Mouse (Mus musculus) embryonic facial prominence, embryonic 10.5 days (tissue): ENCODE results near the gene Acsbg2. TPM values are rescaled to one million over a fixed set of nuclear protein-coding genes. Genes with fewer than 3 reads are reported as not detected.
A peak's percentile ranks its signal among the peaks of the same experiment; 100 is the strongest.

Experiments
- DNase-seq: peaks from one replicate; pipeline ENCODE4 v3.0.0-alpha.2; 2017; ENCODE audit warnings: low spot score
- H3K27ac ChIP-seq: fragments of 300-500 bp; sonication (generic); replicated peaks from 2 replicates; pipeline ENCODE4 v1.5.1; 2016; ENCODE audit warnings: mild to moderate bottlenecking
- H3K27me3 ChIP-seq: fragments of 300-500 bp; sonication (generic); replicated peaks from 2 replicates; pipeline ENCODE4 v1.6.1; 2016; ENCODE audit warnings: low read depth, mild to moderate bottlenecking; ENCODE audit not compliant: poor library complexity, severe bottlenecking
- H3K36me3 ChIP-seq: fragments of 300-500 bp; sonication (generic); replicated peaks from 2 replicates; pipeline ENCODE4 v1.6.1; 2016; ENCODE audit warnings: mild to moderate bottlenecking, moderate library complexity
- H3K4me1 ChIP-seq: fragments of 300-500 bp; sonication (generic); 2 replicates; pipeline ENCODE4 v1.6.1; 2016
- H3K4me3 ChIP-seq: fragments of 300-500 bp; sonication (generic); 2 replicates; pipeline ENCODE4 v1.5.1; 2016; ENCODE audit warnings: mild to moderate bottlenecking, moderate library complexity
- H3K9me3 ChIP-seq: fragments of 300-500 bp; sonication (generic); 2 replicates; pipeline ENCODE4 v1.6.1; 2016; ENCODE audit warnings: mild to moderate bottlenecking
- WGBS: fragments of 180-500 bp; shearing (Covaris S2); methylation state at CpG from one replicate; pipeline ENCODE4 v1.1.7; 2016; 5-methylcytosine and 5-hydroxymethylcytosine counted together
- polyA plus RNA-seq: library from polyadenylated mRNA; unstranded; fragments of >200 nt; fragmentation: Nextera tagmentation; extraction: Ambion mirVana; gene quantifications from 2 replicates; pipeline ENCODE4 v1.2.1, GENCODE M21; 2016

The Acsbg2 gene
- polyA plus RNA-seq, 1 experiment from 2014 or later = not detected

DNA sequence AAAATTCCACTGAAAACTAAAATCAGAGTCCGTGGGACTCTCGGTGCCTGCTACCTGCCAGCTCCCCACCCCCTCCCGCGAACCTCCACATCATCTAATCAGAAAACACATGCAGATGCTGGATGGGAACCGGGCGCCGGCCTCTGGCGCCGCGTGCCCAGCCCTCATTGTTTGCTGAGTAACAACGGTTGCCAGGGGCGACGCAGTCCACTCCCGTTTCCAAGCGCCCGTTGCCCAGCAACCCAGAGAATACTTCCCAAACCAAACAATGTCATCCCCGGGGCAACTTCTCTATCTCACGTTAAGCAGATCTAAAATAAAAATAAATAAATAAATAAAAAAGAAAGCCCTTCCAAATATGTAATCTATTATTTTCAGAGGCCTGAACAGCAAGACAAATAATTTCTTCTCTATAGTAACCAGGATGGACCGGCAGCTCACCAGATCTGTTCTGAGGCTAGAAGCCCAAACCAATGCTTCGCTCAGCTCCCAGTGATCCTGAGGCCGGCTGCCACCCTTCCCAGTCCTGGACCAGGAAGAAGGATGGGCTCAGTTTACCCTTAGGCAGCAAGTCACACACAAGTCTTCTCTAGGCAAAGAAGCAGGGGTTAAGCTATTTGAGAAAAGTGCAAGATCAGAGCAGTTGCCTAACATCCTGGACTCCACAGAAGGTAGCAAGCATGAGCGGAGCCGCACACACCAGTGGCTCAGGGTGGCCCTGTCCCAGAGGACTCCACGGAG is 59.8 kb downstream of the Acsbg2 start:
- Histone ChIP-seq H3K9me3 (no peaks in the 10 kb centered on the region), H3K27me3 (peaks cover 27% of the 10 kb centered on the region), H3K27ac (peak overlapping the region; percentile 75), H3K4me3 (no peak overlapping the region), H3K36me3 (no peaks in the 10 kb centered on the region), H3K4me1 (peaks cover 36% of the 10 kb centered on the region)
- peak; percentile 93 for DNase-seq
- 14% methylated on average over 24 of the region's 24 CpGs for WGBS

DNA sequence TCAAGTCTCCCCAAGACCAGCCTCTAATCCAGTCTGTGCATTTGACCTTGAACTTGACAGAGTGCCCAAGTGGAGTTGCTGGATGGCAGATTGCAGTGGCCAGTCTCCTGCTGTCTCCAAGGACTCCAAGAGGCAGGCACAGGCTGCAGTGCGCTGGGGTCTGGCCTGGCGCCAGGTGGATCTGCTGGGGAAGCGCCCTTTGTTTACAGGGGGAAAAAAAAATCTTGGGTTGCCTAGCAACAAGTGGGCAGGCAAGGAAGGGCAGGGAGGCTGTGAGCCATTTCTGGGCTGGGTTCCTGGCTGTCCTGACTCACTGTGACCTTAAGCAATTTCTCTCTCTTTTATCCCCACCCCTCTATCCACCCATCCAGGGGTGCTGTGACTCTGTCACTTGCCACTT is 64.0 kb downstream of the Acsbg2 start:
- peak; percentile 75 for DNase-seq
- H3K27ac ChIP-seq = peak overlapping the region; percentile 57; the same call in 1 of the 2 replicates
- peaks cover 37% of the 10 kb centered on the region for H3K27me3 ChIP-seq
- H3K9me3 ChIP-seq = no peaks in the 10 kb centered on the region
- WGBS = 12% methylated on average over 3 of the region's 3 CpGs
- H3K4me3 ChIP-seq = no peak overlapping the region
- H3K4me1 ChIP-seq = peaks cover 33% of the 10 kb centered on the region
- H3K36me3 ChIP-seq = no peaks in the 10 kb centered on the region

DNA sequence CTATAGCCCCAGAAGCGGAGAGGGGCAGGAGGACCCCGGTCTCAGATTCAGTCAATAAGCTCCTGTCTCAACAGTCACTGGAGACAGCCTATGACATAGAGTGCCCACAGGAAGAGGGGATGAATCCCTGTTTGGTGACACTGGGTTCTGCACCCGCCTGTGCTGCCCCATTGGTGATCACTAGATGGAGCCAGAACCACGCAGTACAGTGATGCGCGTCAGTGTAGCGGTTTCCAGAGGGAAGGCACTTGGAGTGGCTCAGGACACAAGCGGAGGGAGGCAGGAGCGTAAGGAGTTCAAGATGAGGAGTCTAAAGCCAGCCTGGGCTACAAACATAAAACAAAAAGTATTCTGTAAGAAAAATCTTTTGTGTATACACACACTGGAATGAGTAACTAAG is 65.7 kb downstream of the Acsbg2 start:
- Histone ChIP-seq H3K4me3 (no peak overlapping the region), H3K36me3 (no peaks in the 10 kb centered on the region), H3K27ac (no peak overlapping the region), H3K9me3 (no peaks in the 10 kb centered on the region), H3K27me3 (peaks cover 32% of the 10 kb centered on the region), H3K4me1 (peaks cover 15% of the 10 kb centered on the region)
- 10% methylated on average over 9 of the region's 9 CpGs for whole genome bisulfite sequencing
- DNase-seq = peak; percentile 83

DNA sequence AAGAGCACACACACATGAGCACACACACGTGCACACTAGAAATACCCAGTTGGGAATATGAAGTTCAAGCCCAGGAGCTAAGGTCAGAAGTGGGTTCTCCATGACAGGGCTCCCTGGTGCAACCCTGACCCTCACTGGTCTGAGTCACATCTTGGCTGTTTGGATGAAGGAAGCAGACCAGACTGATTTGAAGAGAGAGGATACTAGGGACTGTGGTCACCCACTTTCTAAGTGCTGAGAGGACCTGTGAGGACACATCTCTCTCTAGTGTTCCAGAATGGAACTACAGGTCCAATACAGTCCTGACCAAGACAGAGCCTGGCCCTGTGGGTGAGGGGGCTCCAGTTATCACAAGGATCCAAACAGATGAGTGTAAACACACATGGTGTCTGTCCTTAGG is 68.5 kb downstream of the Acsbg2 start:
- Histone ChIP-seq H3K27me3 (peaks cover 22% of the 10 kb centered on the region), H3K4me1 (peaks cover 10% of the 10 kb centered on the region), H3K36me3 (peaks cover 5% of the 10 kb centered on the region; the same call in 1 of the 2 replicates), H3K9me3 (no peaks in the 10 kb centered on the region), H3K27ac (no peak overlapping the region), H3K4me3 (no peak overlapping the region)
- WGBS = 89% methylated on average over 1 of the region's 1 CpGs
- DNase-seq = no peak

DNA sequence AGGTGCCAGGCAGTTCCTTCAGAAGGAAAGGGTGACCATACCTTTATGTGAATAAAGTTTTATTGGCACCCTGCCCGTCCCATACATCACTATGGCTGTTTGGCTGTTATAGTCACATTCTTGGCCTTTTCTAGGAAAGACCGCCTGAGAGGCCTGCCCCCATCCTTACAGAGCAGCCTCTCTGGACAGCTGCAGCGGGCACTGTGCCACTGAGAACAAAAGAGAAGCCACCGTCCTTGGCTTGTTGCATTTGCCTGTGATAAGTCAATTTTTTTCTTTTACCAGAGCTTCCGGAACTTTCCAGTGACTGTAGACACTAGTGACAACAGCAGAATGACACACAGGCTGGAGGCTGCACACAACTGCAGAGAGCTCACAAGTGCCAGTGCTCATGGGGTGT is 69.3 kb downstream of the Acsbg2 start:
- peaks cover 5% of the 10 kb centered on the region; the same call in 1 of the 2 replicates for H3K36me3 ChIP-seq
- peaks cover 2% of the 10 kb centered on the region for H3K4me1 ChIP-seq
- DNase-seq = no peak
- 83% methylated on average over 5 of the region's 5 CpGs for WGBS
- no peak overlapping the region for H3K4me3 ChIP-seq
- H3K27ac ChIP-seq = no peak overlapping the region
- peaks cover 22% of the 10 kb centered on the region for H3K27me3 ChIP-seq
- no peaks in the 10 kb centered on the region for H3K9me3 ChIP-seq

DNA sequence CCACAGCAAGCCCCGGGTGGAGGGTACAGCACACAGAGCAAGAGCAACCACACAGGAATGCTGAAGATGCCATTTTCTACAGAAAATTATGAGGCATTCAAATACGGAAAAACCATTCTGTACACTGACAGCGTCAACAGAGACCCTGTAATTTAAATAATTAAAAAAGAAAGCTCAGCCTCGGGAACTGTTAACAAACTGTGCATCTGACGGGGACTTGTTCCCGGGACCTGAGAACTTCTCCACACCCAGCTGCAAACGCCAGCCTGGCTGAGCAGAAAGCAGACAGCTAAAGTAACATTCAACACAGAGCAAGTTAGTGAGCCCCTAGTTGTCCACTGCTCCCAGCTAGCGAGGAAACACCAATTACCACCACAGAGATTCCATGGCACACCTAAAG is 72.2 kb downstream of the Acsbg2 start:
- Histone ChIP-seq H3K4me1 (no peaks in the 10 kb centered on the region), H3K4me3 (no peak overlapping the region), H3K9me3 (no peaks in the 10 kb centered on the region), H3K27me3 (peaks cover 3% of the 10 kb centered on the region; the same call in 1 of the 2 replicates), H3K27ac (no peak overlapping the region), H3K36me3 (peaks cover 5% of the 10 kb centered on the region; the same call in 1 of the 2 replicates)
- no peak for DNase-seq
- 78% methylated on average over 8 of the region's 8 CpGs for WGBS

DNA sequence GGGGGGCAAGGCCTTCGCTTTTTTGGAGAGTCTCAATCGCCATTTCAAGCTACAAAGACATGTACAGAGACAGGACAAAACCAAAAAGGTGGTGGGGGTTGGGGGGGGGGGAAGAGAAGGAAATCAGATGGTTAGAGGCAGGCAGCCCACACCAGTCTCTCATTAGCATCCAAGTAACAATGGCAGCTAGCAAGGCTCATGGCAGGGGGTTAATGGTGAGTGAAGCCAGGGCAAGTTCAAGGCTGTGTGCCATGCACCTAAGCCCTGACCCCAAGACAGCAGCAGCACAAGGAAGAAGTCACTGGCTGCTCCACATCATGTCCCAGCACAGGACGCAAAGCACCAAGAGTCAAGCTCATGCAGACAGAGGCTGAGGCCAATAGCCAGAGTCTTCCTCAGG is 75.0 kb downstream of the Acsbg2 start:
- no peaks in the 10 kb centered on the region for H3K4me1 ChIP-seq
- H3K9me3 ChIP-seq = no peaks in the 10 kb centered on the region
- H3K36me3 ChIP-seq = peaks cover 5% of the 10 kb centered on the region; the same call in 1 of the 2 replicates
- DNase-seq = no peak
- WGBS = 85% methylated on average over 3 of the region's 3 CpGs
- H3K27me3 ChIP-seq = no peaks in the 10 kb centered on the region
- no peak overlapping the region for H3K27ac ChIP-seq
- no peak overlapping the region for H3K4me3 ChIP-seq

DNA sequence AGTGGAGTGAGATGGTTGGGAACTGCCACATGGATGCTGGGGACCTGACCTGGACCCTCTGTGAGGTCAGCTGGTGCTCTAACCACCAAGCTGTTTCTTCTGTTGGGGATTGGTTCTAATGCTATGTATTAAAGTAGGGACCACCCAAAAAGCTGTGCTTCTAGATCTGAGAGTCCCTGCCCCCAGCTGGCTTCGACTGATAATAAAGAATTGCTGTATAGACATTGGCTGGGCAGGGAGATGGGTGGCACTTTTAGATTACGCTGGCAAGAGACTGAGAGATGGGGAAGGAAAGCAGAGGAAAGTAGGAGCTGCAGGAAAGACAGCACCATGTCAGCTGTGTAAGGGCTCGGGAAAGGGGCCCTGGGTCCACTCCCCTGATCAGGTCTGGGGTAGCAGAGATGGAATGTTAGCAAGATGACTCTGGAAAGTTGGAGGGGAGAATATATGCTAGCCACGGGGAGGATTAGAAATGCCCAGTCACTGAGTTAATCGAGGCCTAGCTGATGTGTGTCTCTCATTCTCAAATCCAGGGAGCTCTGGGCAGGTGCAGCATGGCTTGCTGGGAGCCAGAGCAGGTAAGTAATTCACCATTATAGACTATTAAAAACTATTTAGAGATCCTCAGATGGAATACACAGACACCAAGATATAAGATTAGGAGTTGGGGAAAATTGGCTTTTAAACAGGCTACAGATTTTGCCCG is 80.5 kb downstream of the Acsbg2 start:
- H3K4me1 ChIP-seq = no peaks in the 10 kb centered on the region
- no peak overlapping the region for H3K27ac ChIP-seq
- H3K4me3 ChIP-seq = no peak overlapping the region
- no peak for DNase-seq
- H3K27me3 ChIP-seq = no peaks in the 10 kb centered on the region
- H3K9me3 ChIP-seq = no peaks in the 10 kb centered on the region
- no peaks in the 10 kb centered on the region for H3K36me3 ChIP-seq
- WGBS = 68% methylated on average over 6 of the region's 6 CpGs

Other genes starting within 250 kb of the Acsbg2 start
- gene Lonp1, start 247.6 kb downstream of the Acsbg2 start, polyA plus RNA-seq = 56.5 and 59.0 TPM in 2 replicates
- 0.73 and 0.77 TPM in 2 replicates for gene Catsperd, start 246.3 kb downstream of the Acsbg2 start, polyA plus RNA-seq
- gene Ranbp3, start 201.2 kb downstream of the Acsbg2 start, polyA plus RNA-seq = 132 and 138 TPM in 2 replicates
- 388 and 402 TPM in 2 replicates for gene Ndufa11, start 156.7 kb downstream of the Acsbg2 start, polyA plus RNA-seq
- gene Vmac, start 156.4 kb downstream of the Acsbg2 start, polyA plus RNA-seq = 14.1 and 14.5 TPM in 2 replicates
- gene Nrtn, start 116.9 kb downstream of the Acsbg2 start, polyA plus RNA-seq = 4.5 and 4.7 TPM in 2 replicates
- 45.0 and 45.6 TPM in 2 replicates for gene Dus3l, start 109.7 kb downstream of the Acsbg2 start, polyA plus RNA-seq
- 1.7 and 1.8 TPM in 2 replicates for gene Prr22, start 104.2 kb downstream of the Acsbg2 start, polyA plus RNA-seq
- 4.0 and 5.3 TPM in 2 replicates for gene Rfx2, start 43.4 kb downstream of the Acsbg2 start, polyA plus RNA-seq
- gene 1700061G19Rik, start 1.0 kb upstream of the Acsbg2 start, polyA plus RNA-seq = 0.44 and 0.52 TPM in 2 replicates
- 70.9 and 73.1 TPM in 2 replicates for gene Mllt1, start 61.0 kb upstream of the Acsbg2 start, polyA plus RNA-seq
- gene Acer1, start 107.7 kb upstream of the Acsbg2 start, polyA plus RNA-seq = not detected in 2 replicates
- 191 and 192 TPM in 2 replicates for gene Clpp, start 115.9 kb upstream of the Acsbg2 start, polyA plus RNA-seq
- 42.5 and 45.1 TPM in 2 replicates for gene Alkbh7, start 122.9 kb upstream of the Acsbg2 start, polyA plus RNA-seq
- gene Pspn, start 125.6 kb upstream of the Acsbg2 start, polyA plus RNA-seq = 0.60 and 1.1 TPM in 2 replicates
- 78.7 and 80.7 TPM in 2 replicates for gene Gtf2f1, start 136.8 kb upstream of the Acsbg2 start, polyA plus RNA-seq
- 0.25 and 0.54 TPM in 2 replicates for gene Gm17949, start 137.0 kb upstream of the Acsbg2 start, polyA plus RNA-seq
- 53.9 and 55.1 TPM in 2 replicates for gene Khsrp, start 157.1 kb upstream of the Acsbg2 start, polyA plus RNA-seq
- 0.12 TPM in 1 of 2 replicates, not detected in the other for gene Slc25a41, start 167.2 kb upstream of the Acsbg2 start, polyA plus RNA-seq
- 7.2 and 8.0 TPM in 2 replicates for gene Crb3, start 184.7 kb upstream of the Acsbg2 start, polyA plus RNA-seq
- 7.0 and 8.2 TPM in 2 replicates for gene Slc25a23, start 185.4 kb upstream of the Acsbg2 start, polyA plus RNA-seq
- gene Dennd1c, start 204.1 kb upstream of the Acsbg2 start, polyA plus RNA-seq = 2.0 and 2.8 TPM in 2 replicates
- 34.4 and 35.5 TPM in 2 replicates for gene Tubb4a, start 213.3 kb upstream of the Acsbg2 start, polyA plus RNA-seq
- 8.0 and 8.8 TPM in 2 replicates for gene Tnfsf9, start 230.9 kb upstream of the Acsbg2 start, polyA plus RNA-seq